Mouse (Mus musculus) thymus, adult 2 months (tissue): Measurements from ENCODE around the gene Phykpl.

Experiments used
- CTCF ChIP-seq: fragments of 200-500 bp; IDR thresholded peaks from 2 replicates; pipeline ENCODE4 v1.5.1; 2012; ENCODE audit warnings: mild to moderate bottlenecking, control low read depth, low read length, moderate library complexity, borderline replicate concordance; ENCODE audit not compliant: control insufficient read depth, poor library complexity, insufficient read depth; ENCODE audit errors: extremely low read depth
- POLR2A ChIP-seq: fragments of 200-500 bp; IDR thresholded peaks from 2 replicates; pipeline ENCODE4 v1.6.1; 2012; ENCODE audit warnings: mild to moderate bottlenecking, low read length, control low read depth, moderate library complexity; ENCODE audit not compliant: control insufficient read depth, poor library complexity, insufficient read depth; ENCODE audit errors: extremely low read depth

- TF ChIP-seq CTCF = no peak
- TF ChIP-seq POLR2A = no peak
These were observed 9.3 kb downstream of the Phykpl start for GRCm38 (mm10) chr11:51593849-51594248.
